Mouse (Mus musculus): Measurements from ENCODE around the gene Patj. TPM values are rescaled to one million over a fixed set of nuclear protein-coding genes. Genes with fewer than 3 reads are reported as not detected.

Patj gene
- total RNA-seq, 1 experiment = 17.7 TPM

- Histone ChIP-seq H3K4me1 (ENCODE audit: control insufficient read depth in 2 of 2, insufficient read depth in 2 of 2, low read length in 2 of 2, poor library complexity in 1 of 2) (no peaks in the 10 kb centered on the region), H3K9ac (ENCODE audit: insufficient read depth, low read depth, low read length, poor library complexity, severe bottlenecking) (no peak overlapping the region), H3K4me3 (ENCODE audit: insufficient read depth in 1 of 2, low read depth in 1 of 2, low read length in 2 of 2, poor library complexity in 1 of 2, severe bottlenecking in 1 of 2) (no peak overlapping the region), H3K36me3 (ENCODE audit: control insufficient read depth, insufficient read depth, low read length, poor library complexity, severe bottlenecking) (peaks cover 6% of the 10 kb centered on the region; the same call in 1 of the 2 replicates), H3K27ac (ENCODE audit: insufficient read depth, low read depth, low read length, poor library complexity, severe bottlenecking) (no peak overlapping the region), H3K9me3 (ENCODE audit: control insufficient read depth, insufficient read depth, low read depth, low read length) (no peaks in the 10 kb centered on the region)
- in situ Hi-C loops (cut with MboI; ENCODE audit: low sequenced_read_pairs in 2 of 2, unreplicated experiment in 2 of 2) = no loop called here
- no peak for DNase-seq (ENCODE audit: low read depth, low spot score)
- TF ChIP-seq ZNF384 (IDR thresholded peaks at IDR 0.05; ENCODE audit: low read depth, low read length) (no peak), ZC3H11A (IDR thresholded peaks at IDR 0.05; ENCODE audit: borderline replicate concordance, low read depth, low read length) (no peak), MAFK (IDR thresholded peaks at IDR 0.05; ENCODE audit: insufficient read depth, low read depth, low read length) (no peak), CHD2 (IDR thresholded peaks at IDR 0.05; ENCODE audit: low read depth, low read length) (no peak), HCFC1 (IDR thresholded peaks at IDR 0.05; ENCODE audit: borderline replicate concordance, insufficient read depth, low read length) (no peak)
Measured at GRCm38 (mm10) chr4:98465476-98465875, 69.9 kb downstream of the Patj start.

DNA sequence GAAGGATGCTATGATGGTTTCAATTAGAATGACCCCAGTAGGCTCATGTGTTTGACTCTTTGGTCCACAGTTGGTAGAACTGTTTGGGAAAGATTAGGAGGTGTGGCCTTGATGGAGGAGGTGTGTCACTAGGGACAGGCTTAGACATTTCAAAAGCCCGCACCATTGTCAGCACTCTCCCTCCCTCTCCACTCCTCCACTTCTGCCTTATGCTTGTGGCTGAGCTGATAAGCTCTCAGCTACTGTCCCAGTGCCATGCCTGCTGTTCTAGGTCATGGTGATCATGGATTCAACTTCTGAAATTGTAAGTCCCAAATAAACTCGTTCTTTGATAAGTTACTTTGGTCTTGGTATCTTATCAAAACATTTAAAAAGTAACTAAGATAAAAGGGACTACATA, 70.3 kb downstream of the Patj start:
- TF ChIP-seq ZNF384 (IDR thresholded peaks at IDR 0.05; ENCODE audit: low read depth, low read length) (no peak), CHD2 (IDR thresholded peaks at IDR 0.05; ENCODE audit: low read depth, low read length) (no peak), HCFC1 (IDR thresholded peaks at IDR 0.05; ENCODE audit: borderline replicate concordance, insufficient read depth, low read length) (no peak), ZC3H11A (IDR thresholded peaks at IDR 0.05; ENCODE audit: borderline replicate concordance, low read depth, low read length) (no peak), MAFK (IDR thresholded peaks at IDR 0.05; ENCODE audit: insufficient read depth, low read depth, low read length) (no peak)
- Histone ChIP-seq H3K4me1 (ENCODE audit: control insufficient read depth in 2 of 2, insufficient read depth in 2 of 2, low read length in 2 of 2, poor library complexity in 1 of 2) (no peaks in the 10 kb centered on the region), H3K4me3 (ENCODE audit: insufficient read depth in 1 of 2, low read depth in 1 of 2, low read length in 2 of 2, poor library complexity in 1 of 2, severe bottlenecking in 1 of 2) (no peak overlapping the region), H3K9me3 (ENCODE audit: control insufficient read depth, insufficient read depth, low read depth, low read length) (no peaks in the 10 kb centered on the region), H3K27ac (ENCODE audit: insufficient read depth, low read depth, low read length, poor library complexity, severe bottlenecking) (no peak overlapping the region), H3K9ac (ENCODE audit: insufficient read depth, low read depth, low read length, poor library complexity, severe bottlenecking) (no peak overlapping the region), H3K36me3 (ENCODE audit: control insufficient read depth, insufficient read depth, low read length, poor library complexity, severe bottlenecking) (peaks cover 6% of the 10 kb centered on the region; the same call in 1 of the 2 replicates)
- DNase-seq (ENCODE audit: low read depth, low spot score) = no peak
- in situ Hi-C loops (cut with MboI; ENCODE audit: low sequenced_read_pairs in 2 of 2, unreplicated experiment in 2 of 2) = no loop called here

GRCm38 (mm10) chr4:98471376-98471775, 75.8 kb downstream of the Patj start:
- no peak overlapping the region for H3K27ac ChIP-seq (ENCODE audit: insufficient read depth, low read depth, low read length, poor library complexity, severe bottlenecking)
- TF ChIP-seq HCFC1 (IDR thresholded peaks at IDR 0.05; ENCODE audit: borderline replicate concordance, insufficient read depth, low read length) (no peak), ZC3H11A (IDR thresholded peaks at IDR 0.05; ENCODE audit: borderline replicate concordance, low read depth, low read length) (no peak), CHD2 (IDR thresholded peaks at IDR 0.05; ENCODE audit: low read depth, low read length) (no peak), MAFK (IDR thresholded peaks at IDR 0.05; ENCODE audit: insufficient read depth, low read depth, low read length) (no peak), ZNF384 (IDR thresholded peaks at IDR 0.05; ENCODE audit: low read depth, low read length) (no peak)
- H3K36me3 ChIP-seq (ENCODE audit: control insufficient read depth, insufficient read depth, low read length, poor library complexity, severe bottlenecking) = peaks cover 2% of the 10 kb centered on the region; the same call in 1 of the 2 replicates
- in situ Hi-C loops (cut with MboI; ENCODE audit: low sequenced_read_pairs in 2 of 2, unreplicated experiment in 2 of 2) = no loop called here
- H3K9me3 ChIP-seq (ENCODE audit: control insufficient read depth, insufficient read depth, low read depth, low read length) = no peaks in the 10 kb centered on the region
- H3K4me1 ChIP-seq (ENCODE audit: control insufficient read depth in 2 of 2, insufficient read depth in 2 of 2, low read length in 2 of 2, poor library complexity in 1 of 2) = no peaks in the 10 kb centered on the region
- no peak for DNase-seq (ENCODE audit: low read depth, low spot score)
- no peak overlapping the region for H3K9ac ChIP-seq (ENCODE audit: insufficient read depth, low read depth, low read length, poor library complexity, severe bottlenecking)
- no peak overlapping the region for H3K4me3 ChIP-seq (ENCODE audit: insufficient read depth in 1 of 2, low read depth in 1 of 2, low read length in 2 of 2, poor library complexity in 1 of 2, severe bottlenecking in 1 of 2)

GRCm38 (mm10) chr4:98473491-98473890, 77.9 kb downstream of the Patj start:
- Histone ChIP-seq H3K36me3 (ENCODE audit: control insufficient read depth, insufficient read depth, low read length, poor library complexity, severe bottlenecking) (no peaks in the 10 kb centered on the region), H3K4me3 (ENCODE audit: insufficient read depth in 1 of 2, low read depth in 1 of 2, low read length in 2 of 2, poor library complexity in 1 of 2, severe bottlenecking in 1 of 2) (no peak overlapping the region), H3K9me3 (ENCODE audit: control insufficient read depth, insufficient read depth, low read depth, low read length) (no peaks in the 10 kb centered on the region), H3K27ac (ENCODE audit: insufficient read depth, low read depth, low read length, poor library complexity, severe bottlenecking) (no peak overlapping the region), H3K4me1 (ENCODE audit: control insufficient read depth in 2 of 2, insufficient read depth in 2 of 2, low read length in 2 of 2, poor library complexity in 1 of 2) (no peaks in the 10 kb centered on the region), H3K9ac (ENCODE audit: insufficient read depth, low read depth, low read length, poor library complexity, severe bottlenecking) (no peak overlapping the region)
- in situ Hi-C loops (cut with MboI; ENCODE audit: low sequenced_read_pairs in 2 of 2, unreplicated experiment in 2 of 2) = no loop called here
- no peak for DNase-seq (ENCODE audit: low read depth, low spot score)
- no peak for TF ChIP-seq CHD2 (IDR thresholded peaks at IDR 0.05; ENCODE audit: low read depth, low read length)
- TF ChIP-seq HCFC1 (IDR thresholded peaks at IDR 0.05; ENCODE audit: borderline replicate concordance, insufficient read depth, low read length) = no peak
- no peak for TF ChIP-seq ZNF384 (IDR thresholded peaks at IDR 0.05; ENCODE audit: low read depth, low read length)
- TF ChIP-seq ZC3H11A (IDR thresholded peaks at IDR 0.05; ENCODE audit: borderline replicate concordance, low read depth, low read length) = no peak
- TF ChIP-seq MAFK (IDR thresholded peaks at IDR 0.05; ENCODE audit: insufficient read depth, low read depth, low read length) = no peak

DNA sequence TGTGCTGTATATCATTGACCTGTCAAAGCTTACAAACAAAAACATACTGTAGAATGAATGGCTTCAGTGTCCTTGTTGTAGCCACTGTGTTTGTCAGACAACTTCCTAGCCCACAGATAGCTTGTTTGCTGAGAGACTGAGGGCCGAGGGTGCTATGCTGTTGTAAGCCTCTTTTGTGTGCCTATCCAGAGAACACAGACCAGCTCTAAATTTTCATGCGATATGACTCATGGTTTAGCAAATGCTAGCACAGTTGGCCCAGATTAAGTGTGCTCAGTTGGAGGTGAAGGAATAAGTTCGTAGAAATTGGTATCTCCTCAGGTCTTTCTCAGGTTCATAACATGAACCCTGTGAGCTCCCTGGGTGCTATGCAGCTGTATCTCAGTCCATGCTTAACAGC, 82.4 kb downstream of the Patj start:
- no peaks in the 10 kb centered on the region for H3K4me1 ChIP-seq (ENCODE audit: control insufficient read depth in 2 of 2, insufficient read depth in 2 of 2, low read length in 2 of 2, poor library complexity in 1 of 2)
- no peak for DNase-seq (ENCODE audit: low read depth, low spot score)
- no peak overlapping the region for H3K4me3 ChIP-seq (ENCODE audit: insufficient read depth in 1 of 2, low read depth in 1 of 2, low read length in 2 of 2, poor library complexity in 1 of 2, severe bottlenecking in 1 of 2)
- no peaks in the 10 kb centered on the region for H3K9me3 ChIP-seq (ENCODE audit: control insufficient read depth, insufficient read depth, low read depth, low read length)
- TF ChIP-seq HCFC1 (IDR thresholded peaks at IDR 0.05; ENCODE audit: borderline replicate concordance, insufficient read depth, low read length) (no peak), CHD2 (IDR thresholded peaks at IDR 0.05; ENCODE audit: low read depth, low read length) (no peak), MAFK (IDR thresholded peaks at IDR 0.05; ENCODE audit: insufficient read depth, low read depth, low read length) (no peak), ZC3H11A (IDR thresholded peaks at IDR 0.05; ENCODE audit: borderline replicate concordance, low read depth, low read length) (no peak), ZNF384 (IDR thresholded peaks at IDR 0.05; ENCODE audit: low read depth, low read length) (no peak)
- H3K9ac ChIP-seq (ENCODE audit: insufficient read depth, low read depth, low read length, poor library complexity, severe bottlenecking) = no peak overlapping the region
- in situ Hi-C loops (cut with MboI; ENCODE audit: low sequenced_read_pairs in 2 of 2, unreplicated experiment in 2 of 2) = no loop called here
- H3K36me3 ChIP-seq (ENCODE audit: control insufficient read depth, insufficient read depth, low read length, poor library complexity, severe bottlenecking) = no peaks in the 10 kb centered on the region
- H3K27ac ChIP-seq (ENCODE audit: insufficient read depth, low read depth, low read length, poor library complexity, severe bottlenecking) = no peak overlapping the region
